Mouse (Mus musculus) frontal cortex, postnatal 25 days (tissue): ENCODE data around the gene Olfr979.
"Not testable (repeated sequence)": the region's sequence is repeated elsewhere in the genome, so short reads cannot be mapped to it uniquely, and the experiment has no call there.

Experiments used
- DNase-seq, 2 experiments: peaks; one replicate each; pipeline ENCODE4 v3.0.0; 2022; ENCODE audit warnings: low spot score in 2 of 2

Olfr979 gene

DNA sequence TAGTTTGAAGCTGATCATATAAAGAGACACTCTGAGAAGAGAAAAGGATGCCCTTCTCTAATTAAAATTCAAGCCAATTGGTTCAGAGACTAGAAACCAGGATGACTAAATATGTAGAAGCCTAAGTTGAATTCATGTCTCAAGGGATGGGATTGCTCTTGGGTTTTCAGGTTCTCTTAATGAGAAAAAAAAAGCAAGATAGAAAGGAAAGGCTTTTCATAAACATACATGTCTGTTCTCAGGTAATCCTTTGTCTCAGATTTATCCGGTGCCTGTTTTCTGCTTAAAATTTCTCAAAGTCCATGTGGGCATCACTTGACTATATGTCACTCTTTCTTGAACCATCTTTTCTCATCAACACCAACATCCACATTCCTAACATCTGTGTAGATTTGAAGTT, at the start of gene Olfr979:
Olfr979 (minus strand) TSS at position 101 of the 400 bp plus-strand sequence.
- DNase-seq: no peak

DNA sequence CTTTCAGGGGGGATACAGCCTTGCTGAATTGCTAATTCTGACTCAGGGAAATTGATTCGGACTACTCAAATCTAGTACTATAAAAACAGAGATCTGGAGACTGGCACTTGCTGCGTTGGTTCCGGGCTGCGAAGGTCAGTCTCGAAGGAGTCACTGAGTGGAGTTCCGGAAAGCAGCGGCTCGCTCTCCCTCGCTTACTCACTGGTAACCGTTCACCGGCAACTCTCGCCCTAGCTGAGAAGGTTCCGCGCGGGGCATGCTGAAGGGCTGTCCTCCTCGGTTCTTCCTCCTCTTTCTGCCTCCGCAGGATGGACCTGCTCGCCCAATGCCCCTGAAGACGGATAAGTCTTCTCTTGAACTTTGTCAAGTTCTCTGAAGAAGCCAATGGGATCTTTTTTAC, 46.9 kb upstream of the Olfr979 start:
- DNase-seq: no peak

DNA sequence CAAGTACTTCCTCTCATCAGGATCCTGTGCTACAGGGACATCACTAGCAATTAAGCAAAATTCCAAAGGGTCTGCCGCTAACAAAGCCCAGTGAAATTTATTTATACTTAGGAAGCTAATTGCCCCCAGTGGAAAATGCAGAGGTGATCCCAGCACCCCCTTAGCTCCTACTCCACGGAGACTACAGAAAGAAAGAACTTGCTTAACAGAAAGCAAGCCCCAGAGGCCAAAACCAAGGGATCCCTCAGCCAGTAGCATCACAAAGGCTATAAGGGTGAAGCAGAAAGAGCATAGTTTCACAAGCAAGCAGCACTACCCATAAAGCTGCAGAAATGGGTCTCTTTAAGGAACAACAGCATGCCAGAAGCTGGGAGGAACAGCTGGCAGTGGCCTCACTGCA, 17.9 kb upstream of the Olfr979 start, which contains the start of gene Olfr981:
Olfr981 (plus strand) TSS at position 301 of the 400 bp plus-strand sequence.
- no peak for DNase-seq

DNA sequence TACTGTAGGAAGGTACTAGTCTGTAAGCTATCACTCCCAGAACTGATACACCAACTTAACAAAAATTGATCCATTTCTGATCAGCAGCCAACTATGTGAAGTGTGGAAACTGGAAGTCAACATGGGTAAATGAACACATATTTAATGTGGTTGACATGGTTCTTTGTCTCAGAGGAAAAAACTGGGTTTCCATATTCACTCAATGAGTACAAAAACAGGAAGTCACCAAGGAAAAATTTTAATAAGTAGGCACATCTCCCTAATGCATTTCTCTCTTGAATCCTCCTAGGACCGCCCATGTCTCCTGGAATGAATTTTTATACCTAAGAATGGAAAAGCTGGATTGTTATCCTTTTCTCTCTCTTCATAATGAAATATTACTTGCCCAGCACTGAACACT, 6.2 kb upstream of the Olfr979 start, which contains the start of gene Olfr980:
Olfr980 (minus strand) TSS at position 101 of the 400 bp plus-strand sequence.
- no peak for DNase-seq

DNA sequence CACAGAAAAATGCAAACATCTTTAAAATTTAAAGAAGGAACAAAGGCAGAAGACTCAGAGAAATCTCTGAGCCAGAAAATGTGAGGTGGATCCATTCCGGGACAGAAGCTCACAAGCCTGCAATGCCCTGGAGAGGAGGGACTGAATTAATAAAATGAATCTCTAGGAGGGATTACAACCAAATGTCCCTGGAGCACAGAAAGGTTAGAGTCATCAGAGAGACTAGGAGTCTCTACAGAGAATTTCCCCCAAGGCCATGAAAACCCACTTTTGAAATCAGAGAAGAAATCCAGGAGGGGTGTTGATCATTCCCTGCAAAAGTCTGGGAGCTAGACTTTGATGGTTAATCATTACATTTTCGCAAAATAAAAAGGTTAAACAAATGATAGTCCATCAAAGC, 11.5 kb downstream of the Olfr979 start, which contains the start of gene Olfr978:
Olfr978 (plus strand) TSS at position 301 of the 400 bp plus-strand sequence.
- DNase-seq: no peak

DNA sequence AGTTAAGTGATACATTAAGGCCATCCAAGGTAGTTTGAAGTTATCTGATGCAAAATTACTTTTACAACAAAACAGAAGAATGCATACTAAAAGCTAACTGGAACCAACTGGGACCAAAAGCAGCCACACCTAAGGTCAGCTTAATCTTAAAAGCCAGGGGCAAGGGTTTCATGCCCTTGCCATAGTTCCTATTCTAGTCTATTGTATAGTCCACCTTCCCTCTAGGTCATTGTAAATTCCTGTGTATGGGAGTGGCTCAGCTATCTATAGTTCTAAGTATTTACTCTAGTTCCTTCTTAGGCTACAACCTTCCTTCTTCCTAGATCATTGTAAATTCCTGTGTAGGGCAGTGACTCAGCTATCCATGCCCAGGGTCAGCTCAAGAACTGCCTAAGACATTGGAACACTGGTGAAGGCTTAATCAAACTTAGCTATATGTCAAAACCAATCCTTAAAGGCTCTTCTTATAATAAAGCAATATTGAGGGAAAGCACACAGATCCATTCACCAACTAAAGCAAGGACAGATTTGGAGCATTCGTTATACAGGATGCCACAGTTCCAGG, 26.6 kb downstream of the Olfr979 start:
- not testable (repeated sequence) for DNase-seq

DNA sequence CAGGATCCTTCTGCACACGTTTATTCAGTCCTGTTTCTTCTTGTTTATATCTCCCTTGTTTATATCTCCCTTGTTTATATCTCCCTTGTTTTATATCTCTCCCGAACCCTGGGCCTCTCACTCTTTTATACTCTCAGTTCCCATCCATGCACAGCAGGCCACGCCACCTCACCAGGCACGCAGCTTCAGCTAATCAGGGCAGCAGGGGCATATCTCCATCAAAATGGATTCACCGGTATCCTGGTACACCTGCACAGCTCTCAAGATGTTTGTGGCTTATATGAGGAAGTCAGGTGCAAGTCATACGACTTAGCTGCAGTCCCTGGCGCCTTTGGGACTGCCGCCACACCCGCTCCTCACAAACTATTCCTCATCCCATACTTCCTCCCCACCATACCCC, 42.2 kb downstream of the Olfr979 start, which contains the start of gene Olfr976:
Olfr976 (minus strand) TSS at position 101 of the 400 bp plus-strand sequence.
- DNase-seq: not testable (repeated sequence)

DNA sequence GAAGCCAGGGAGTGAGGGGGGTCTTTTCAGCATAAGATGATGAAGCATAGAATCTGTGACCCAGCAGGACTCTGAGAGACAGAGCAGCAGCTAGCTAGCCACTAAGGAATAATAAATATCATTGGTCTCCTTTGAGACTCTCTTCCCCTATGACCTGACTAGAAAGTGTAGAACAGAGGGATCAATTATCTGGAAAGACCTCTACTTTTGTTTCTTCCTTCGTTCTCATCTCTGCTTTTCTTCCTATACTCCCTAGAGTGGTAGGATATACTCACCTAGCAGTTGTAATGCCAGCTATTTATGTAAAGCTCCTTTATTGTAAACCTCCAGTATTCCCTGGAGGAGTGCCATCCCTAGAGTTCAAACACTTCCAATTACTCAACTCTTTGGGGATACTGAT, 51.3 kb downstream of the Olfr979 start, which contains the start of gene Olfr975:
Olfr975 (minus strand) TSS at position 101 of the 400 bp plus-strand sequence.
- DNase-seq: no peak
